Mouse (Mus musculus) midbrain, embryonic 16.5 days (tissue): ENCODE measurements around the gene Ick. TPM values are rescaled to one million over a fixed set of nuclear protein-coding genes. Genes with fewer than 3 reads are reported as not detected.

Experiments used
- ATAC-seq: fragments of 200-750 bp; cut with Nextera tagmentation; 2 replicates; pipeline ENCODE4 v1.8.0; 2017; ENCODE audit warnings: moderate TSS enrichment
- H3K27ac ChIP-seq: fragments of 300-500 bp; sonication (generic); 2 replicates; pipeline ENCODE4 v1.5.1; 2014; ENCODE audit warnings: mild to moderate bottlenecking, low read length, mixed read lengths
- H3K27me3 ChIP-seq: fragments of 300-500 bp; sonication (generic); 2 replicates; pipeline ENCODE4 v1.6.1; 2014; ENCODE audit warnings: low read depth, low read length, mixed read lengths; ENCODE audit not compliant: control insufficient read depth, insufficient read depth
- H3K36me3 ChIP-seq: fragments of 300-500 bp; sonication (generic); 2 replicates; pipeline ENCODE4 v1.6.1; 2014; ENCODE audit warnings: mild to moderate bottlenecking, low read length, moderate library complexity, mixed read lengths; ENCODE audit not compliant: control insufficient read depth, insufficient read depth
- H3K4me1 ChIP-seq: fragments of 300-500 bp; sonication (generic); 2 replicates; pipeline ENCODE4 v1.6.1; 2014; ENCODE audit warnings: mild to moderate bottlenecking, low read length, mixed read lengths; ENCODE audit not compliant: control insufficient read depth, insufficient read depth
- H3K4me2 ChIP-seq: fragments of 300-500 bp; sonication (generic); 2 replicates; pipeline ENCODE4 v1.6.1; 2014; ENCODE audit warnings: mild to moderate bottlenecking, low read length, mixed read lengths
- H3K4me3 ChIP-seq: fragments of 300-500 bp; sonication (generic); 2 replicates; pipeline ENCODE4 v1.5.1; 2014; ENCODE audit warnings: low read depth, mild to moderate bottlenecking, low read length, moderate library complexity, mixed read lengths
- H3K9ac ChIP-seq: fragments of 300-500 bp; sonication (generic); 2 replicates; pipeline ENCODE4 v1.6.1; 2014; ENCODE audit warnings: low read depth, low read length, mixed read lengths
- H3K9me3 ChIP-seq: fragments of 300-500 bp; sonication (generic); replicated peaks from 2 replicates; pipeline ENCODE4 v1.6.1; 2014; ENCODE audit warnings: mild to moderate bottlenecking, low read length, mixed read lengths; ENCODE audit not compliant: control insufficient read depth, poor library complexity, severe bottlenecking
- WGBS: fragments of 180-500 bp; shearing (Covaris S2); extraction: QIAGEN DNeasy Blood & Tissue Kit; methylation state at CpG from one replicate; pipeline ENCODE4 v1.1.7; 2014; 5-methylcytosine and 5-hydroxymethylcytosine counted together
- polyA plus RNA-seq: library from polyadenylated mRNA; unstranded; fragments of >200 nt; fragmentation: Nextera tagmentation; extraction: Ambion mirVana; gene quantifications from 2 replicates; pipeline ENCODE4 v1.2.1, GENCODE M21; 2015

The Ick gene
- polyA plus RNA-seq, 1 experiment from 2014 or later = 42.5 TPM

DNA sequence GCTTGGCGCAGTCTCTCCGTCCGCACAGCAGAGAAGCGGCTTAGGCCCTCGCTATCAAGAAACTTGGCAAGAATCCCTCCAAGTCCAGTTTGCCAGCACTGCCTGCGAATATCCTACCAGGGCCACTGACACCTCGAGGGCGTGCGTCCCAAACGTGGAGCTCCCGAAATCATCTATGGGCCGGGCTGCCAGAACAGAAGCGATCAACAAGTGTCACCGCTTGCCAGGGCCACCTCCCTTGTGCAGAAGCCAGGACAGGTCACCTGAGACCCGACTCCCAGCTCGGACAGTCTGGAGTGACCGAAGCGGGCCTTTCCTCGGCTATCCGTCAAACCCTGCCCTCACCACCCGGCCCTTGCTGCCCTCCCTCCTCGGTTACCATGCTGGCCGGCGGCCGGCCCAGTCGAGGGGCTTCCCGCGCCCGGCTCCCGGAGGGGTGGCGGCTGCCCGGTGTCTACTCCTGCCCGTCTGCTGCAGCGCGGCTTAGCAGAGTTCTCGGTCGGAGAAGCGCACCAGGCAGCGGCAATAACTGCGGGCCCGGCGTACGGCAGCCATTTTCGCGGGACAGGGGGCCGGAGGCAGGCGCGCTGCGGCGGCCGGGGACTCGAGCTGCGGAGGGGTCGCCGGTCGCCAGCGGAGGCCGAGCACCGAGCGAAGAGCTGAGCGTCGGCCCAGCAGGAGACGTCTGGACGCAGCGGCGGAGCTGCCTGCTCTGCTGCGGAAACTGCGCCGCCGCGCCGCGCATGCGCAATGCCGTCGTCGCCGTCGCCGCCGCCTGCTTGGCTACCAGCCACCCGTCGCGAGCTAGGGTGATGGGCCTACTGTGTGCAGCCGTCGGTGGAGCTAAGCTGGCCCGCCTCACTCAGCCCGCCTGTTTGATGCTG is 838 bp upstream of the Ick start:
- peak overlapping the region; percentile 91 for H3K27ac ChIP-seq
- H3K4me2 ChIP-seq = peak overlapping the region; percentile 91
- no peaks in the 10 kb centered on the region for H3K27me3 ChIP-seq
- ATAC-seq = peak; percentile 85
- peak overlapping the region; percentile 85 for H3K4me3 ChIP-seq
- peak overlapping the region; percentile 78 for H3K9ac ChIP-seq
- H3K36me3 ChIP-seq = no peaks in the 10 kb centered on the region
- H3K4me1 ChIP-seq = peaks cover 15% of the 10 kb centered on the region
- WGBS = under 1% methylated on average over 81 of the region's 88 CpGs
- no peaks in the 10 kb centered on the region for H3K9me3 ChIP-seq

GRCm38 (mm10) chr9:78109656-78110055 is 664 bp downstream of the Ick start:
- peak overlapping the region; percentile 85 for H3K4me3 ChIP-seq

DNA sequence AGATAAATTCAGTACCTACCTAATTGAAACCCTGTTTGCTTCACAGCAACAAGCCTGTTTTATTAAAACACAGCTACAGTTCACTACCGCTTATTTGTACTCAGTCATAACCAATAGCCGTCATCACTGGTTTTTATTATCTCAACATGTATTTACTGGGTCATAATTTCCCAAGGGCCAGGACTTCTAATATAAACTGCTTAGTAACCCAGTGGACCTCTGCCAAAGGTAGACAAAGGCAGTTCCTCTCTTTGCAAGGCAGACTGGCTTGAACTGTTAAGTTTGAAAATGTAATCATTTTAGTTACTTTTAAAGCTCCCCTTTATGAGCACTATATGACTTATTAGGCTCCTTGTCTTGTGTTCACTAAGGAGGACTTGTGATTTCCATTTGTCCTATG is 2.5 kb downstream of the Ick start:
- Histone ChIP-seq H3K36me3 (no peaks in the 10 kb centered on the region), H3K9me3 (no peaks in the 10 kb centered on the region), H3K9ac (no peak overlapping the region), H3K27me3 (no peaks in the 10 kb centered on the region), H3K27ac (no peak overlapping the region), H3K4me1 (peaks cover 34% of the 10 kb centered on the region), H3K4me3 (no peak overlapping the region), H3K4me2 (no peak overlapping the region)
- no peak for ATAC-seq
- WGBS = 94% methylated on average over 2 of the region's 2 CpGs

More at GRCm38 (mm10) chr9:78109656-78110055, 664 bp downstream of the Ick start:
- Histone ChIP-seq H3K27me3 (no peaks in the 10 kb centered on the region), H3K27ac (no peak overlapping the region), H3K36me3 (no peaks in the 10 kb centered on the region), H3K9ac (no peak overlapping the region), H3K4me1 (peaks cover 23% of the 10 kb centered on the region), H3K9me3 (no peaks in the 10 kb centered on the region), H3K4me2 (peak overlapping the region; percentile 91)
- 47% methylated on average over 5 of the region's 5 CpGs for WGBS
- no peak for ATAC-seq

DNA sequence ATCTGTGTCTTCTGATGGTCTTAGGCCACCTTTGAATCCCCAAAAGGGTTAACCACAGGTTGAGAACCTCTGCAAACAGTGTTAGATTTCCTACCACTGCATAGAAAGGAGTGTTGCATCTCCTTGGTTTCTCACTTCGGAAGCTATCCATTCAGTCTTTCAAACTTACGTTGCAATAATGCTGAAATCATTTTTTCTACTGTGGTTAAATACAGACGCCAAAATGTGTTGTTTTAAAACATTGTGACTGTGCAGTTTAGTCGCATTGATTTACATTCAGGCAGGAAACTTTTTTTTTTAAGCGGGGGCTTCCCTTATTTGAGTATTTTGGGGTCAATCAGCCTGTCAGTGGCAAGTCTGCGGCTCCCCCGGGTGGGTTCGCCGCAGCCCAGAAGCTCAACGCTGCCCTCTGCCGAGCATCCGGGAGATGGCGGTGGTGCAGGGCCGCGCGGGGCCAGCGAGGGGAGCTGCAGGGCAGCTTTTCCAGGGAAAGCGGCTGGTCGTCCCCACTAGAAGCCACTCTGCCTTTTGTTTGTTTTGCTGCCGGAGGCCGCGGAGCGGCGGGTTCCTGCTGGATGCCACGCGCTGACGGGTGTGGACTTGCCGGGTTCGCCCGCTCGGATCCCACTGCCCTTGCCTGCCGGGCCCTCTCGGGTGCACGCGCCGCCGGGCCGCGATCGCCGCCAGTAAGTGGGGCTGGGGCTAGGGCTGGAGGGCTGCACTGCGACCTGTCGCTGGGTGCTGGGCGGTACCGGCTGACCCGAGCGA is 4.0 kb downstream of the Ick start:
- ATAC-seq = peak; percentile 79
- Histone ChIP-seq H3K9ac (peak overlapping the region; percentile 99), H3K4me1 (peaks cover 24% of the 10 kb centered on the region), H3K27me3 (no peaks in the 10 kb centered on the region), H3K36me3 (no peaks in the 10 kb centered on the region), H3K9me3 (no peaks in the 10 kb centered on the region), H3K27ac (peak overlapping the region; percentile 98), H3K4me2 (peak overlapping the region; percentile 78), H3K4me3 (peak overlapping the region; percentile 98)
- WGBS = 2% methylated on average over 46 of the region's 47 CpGs

DNA sequence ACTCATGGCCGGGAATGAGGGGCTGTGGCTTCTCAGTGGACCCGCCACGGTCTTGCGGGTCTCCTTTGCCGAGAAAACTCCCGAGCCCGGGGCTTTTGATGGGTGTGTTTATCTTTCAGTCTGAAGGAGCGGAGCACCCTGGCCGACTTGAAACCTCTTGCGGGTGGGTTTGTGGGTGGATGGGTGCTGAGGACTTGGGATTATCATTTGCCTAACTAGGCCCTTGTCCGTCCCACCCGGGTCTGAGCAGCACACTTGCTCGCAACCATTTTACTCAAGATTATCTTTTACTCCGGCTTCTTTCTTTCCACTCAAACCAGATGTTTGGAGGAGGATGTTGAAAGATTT is 4.5 kb downstream of the Ick start:
- H3K9me3 ChIP-seq = no peaks in the 10 kb centered on the region
- ATAC-seq = peak; percentile 23

DNA sequence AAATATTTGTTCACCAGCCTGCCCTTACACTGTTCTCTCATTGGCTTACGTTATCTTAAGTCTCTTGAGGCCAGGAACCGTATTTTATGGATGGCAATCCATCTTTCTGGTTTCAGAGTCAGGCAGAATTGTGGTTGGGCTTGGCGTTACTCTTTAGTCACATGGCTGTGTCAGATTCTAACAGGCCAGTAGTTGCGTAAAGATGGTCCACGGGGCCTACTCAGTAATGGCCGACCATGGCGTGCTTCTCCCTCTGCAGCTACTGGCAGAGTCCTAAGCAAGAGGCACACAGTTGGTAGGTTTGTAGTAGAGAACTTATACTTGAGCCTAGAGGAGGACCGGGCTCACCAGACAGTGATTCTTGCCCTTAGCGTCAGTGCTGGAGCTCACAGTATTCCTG is 6.8 kb downstream of the Ick start:
- Histone ChIP-seq H3K36me3 (peaks cover 7% of the 10 kb centered on the region), H3K4me2 (no peak overlapping the region), H3K27ac (no peak overlapping the region), H3K27me3 (no peaks in the 10 kb centered on the region), H3K9me3 (no peaks in the 10 kb centered on the region), H3K4me3 (no peak overlapping the region), H3K9ac (no peak overlapping the region), H3K4me1 (peaks cover 22% of the 10 kb centered on the region)
- ATAC-seq = no peak
- WGBS = 94% methylated on average over 9 of the region's 9 CpGs

More for the DNA sequence above, 4.5 kb downstream of the Ick start:
- Histone ChIP-seq H3K4me1 (peaks cover 24% of the 10 kb centered on the region), H3K27ac (peak overlapping the region; percentile 98), H3K4me2 (peak overlapping the region; percentile 78), H3K9ac (peak overlapping the region; percentile 99), H3K27me3 (no peaks in the 10 kb centered on the region), H3K4me3 (peak overlapping the region; percentile 98), H3K36me3 (no peaks in the 10 kb centered on the region)
- WGBS = 0% methylated on average over 14 of the region's 14 CpGs

DNA sequence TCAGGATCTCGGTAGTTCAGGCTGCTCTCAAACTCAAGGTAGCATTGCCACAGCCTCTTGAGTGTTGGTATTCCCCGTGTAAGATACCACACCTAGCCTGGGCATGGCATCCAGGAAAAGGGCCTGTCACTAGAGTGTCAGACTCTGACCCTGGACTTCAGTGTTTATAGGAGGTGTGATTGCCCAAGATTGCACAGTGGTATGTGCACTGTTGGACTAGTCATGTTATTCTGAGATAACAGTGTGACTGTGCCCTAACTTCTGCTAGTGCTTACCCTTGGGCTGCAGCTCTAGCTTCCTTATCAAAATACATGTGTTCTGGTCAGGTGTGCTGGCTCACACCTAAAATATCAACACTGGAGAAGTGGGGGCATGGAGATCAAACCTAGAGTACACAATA is 8.7 kb downstream of the Ick start:
- ATAC-seq = no peak
- Histone ChIP-seq H3K27me3 (no peaks in the 10 kb centered on the region), H3K27ac (no peak overlapping the region), H3K4me2 (no peak overlapping the region), H3K4me3 (no peak overlapping the region), H3K9ac (no peak overlapping the region), H3K36me3 (peaks cover 9% of the 10 kb centered on the region), H3K9me3 (no peaks in the 10 kb centered on the region), H3K4me1 (peaks cover 19% of the 10 kb centered on the region)
- 96% methylated on average over 2 of the region's 2 CpGs for WGBS

DNA sequence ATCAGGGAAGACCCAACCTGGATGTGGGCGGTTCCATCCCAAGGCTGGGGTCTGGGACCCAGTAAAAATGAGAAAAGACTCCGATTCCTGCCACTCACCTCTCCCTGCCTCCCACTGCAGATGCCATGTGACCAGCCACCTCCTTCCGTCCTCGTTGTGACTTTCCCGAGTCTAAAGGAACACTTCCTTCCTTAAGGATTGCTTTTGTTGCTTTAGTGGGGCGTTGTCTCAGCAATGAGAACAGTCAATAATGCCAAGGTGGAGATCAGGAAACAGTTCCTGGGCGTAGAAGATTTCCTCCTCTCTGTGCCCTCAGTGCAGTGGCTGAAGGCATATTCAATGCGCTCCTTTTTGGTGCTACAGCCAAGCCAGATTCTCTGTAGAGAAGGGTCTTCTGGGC is 12.4 kb downstream of the Ick start:
- WGBS = 91% methylated on average over 8 of the region's 8 CpGs
- Histone ChIP-seq H3K9ac (no peak overlapping the region), H3K9me3 (no peaks in the 10 kb centered on the region), H3K27ac (no peak overlapping the region), H3K4me1 (peaks cover 15% of the 10 kb centered on the region), H3K27me3 (no peaks in the 10 kb centered on the region), H3K4me2 (no peak overlapping the region), H3K4me3 (no peak overlapping the region), H3K36me3 (peaks cover 9% of the 10 kb centered on the region)
- ATAC-seq = no peak

- Histone ChIP-seq H3K27me3 (no peaks in the 10 kb centered on the region), H3K36me3 (peaks cover 9% of the 10 kb centered on the region), H3K4me3 (no peak overlapping the region), H3K4me2 (no peak overlapping the region), H3K27ac (no peak overlapping the region), H3K4me1 (peaks cover 15% of the 10 kb centered on the region), H3K9me3 (no peaks in the 10 kb centered on the region), H3K9ac (no peak overlapping the region)
- WGBS = 83% methylated on average over 6 of the region's 6 CpGs
- no peak for ATAC-seq
These were observed 13.0 kb downstream of the Ick start for GRCm38 (mm10) chr9:78121985-78122384.
